Mouse (Mus musculus) embryonic facial prominence, embryonic 15.5 days (tissue): ENCODE results near the gene Gm21292. TPM values are rescaled to one million over a fixed set of nuclear protein-coding genes. Genes with fewer than 3 reads are reported as not detected.
"Not testable (repeated sequence)": the region's sequence is repeated elsewhere in the genome, so short reads cannot be mapped to it uniquely, and the experiment has no call there.

Experiments
- ATAC-seq: fragments of 200-750 bp; cut with Nextera tagmentation; 2 replicates; pipeline ENCODE4 v1.8.0; 2017; ENCODE audit warnings: low read depth, moderate TSS enrichment; ENCODE audit not compliant: insufficient number of reproducible peaks, low FRiP score, low TSS enrichment
- H3K27ac ChIP-seq: fragments of 300-500 bp; sonication (generic); replicated peaks from 2 replicates; pipeline ENCODE4 v1.5.1; 2015; ENCODE audit warnings: mild to moderate bottlenecking, inconsistent platforms
- H3K27me3 ChIP-seq: fragments of 300-500 bp; sonication (generic); 2 replicates; pipeline ENCODE4 v1.6.1; 2015; ENCODE audit warnings: inconsistent platforms
- H3K36me3 ChIP-seq: fragments of 300-500 bp; sonication (generic); 2 replicates; pipeline ENCODE4 v1.6.1; 2015; ENCODE audit warnings: mild to moderate bottlenecking, inconsistent platforms
- H3K4me1 ChIP-seq: fragments of 300-500 bp; sonication (generic); 2 replicates; pipeline ENCODE4 v1.6.1; 2015; ENCODE audit warnings: inconsistent platforms
- H3K4me2 ChIP-seq: fragments of 300-500 bp; sonication (generic); replicated peaks from 2 replicates; pipeline ENCODE4 v1.6.1; 2015; ENCODE audit warnings: mild to moderate bottlenecking, inconsistent platforms
- H3K4me3 ChIP-seq: fragments of 300-500 bp; sonication (generic); replicated peaks from 2 replicates; pipeline ENCODE4 v1.5.1; 2015; ENCODE audit warnings: mild to moderate bottlenecking, inconsistent platforms
- H3K9ac ChIP-seq: fragments of 300-500 bp; sonication (generic); 2 replicates; pipeline ENCODE4 v1.6.1; 2015; ENCODE audit warnings: inconsistent platforms
- H3K9me3 ChIP-seq: fragments of 300-500 bp; sonication (generic); replicated peaks from 2 replicates; pipeline ENCODE4 v1.6.1; 2016; ENCODE audit warnings: inconsistent platforms
- WGBS: fragments of 180-500 bp; shearing (Covaris S2); methylation state at CpG from one replicate; pipeline ENCODE4 v1.1.7; 2015; 5-methylcytosine and 5-hydroxymethylcytosine counted together
- polyA plus RNA-seq: library from polyadenylated mRNA; unstranded; fragments of >200 nt; fragmentation: Nextera tagmentation; extraction: Ambion mirVana; gene quantifications from 2 replicates; pipeline ENCODE4 v1.2.1, GENCODE M21; 2015

The Gm21292 gene
- not detected in 2 replicates for polyA plus RNA-seq

DNA sequence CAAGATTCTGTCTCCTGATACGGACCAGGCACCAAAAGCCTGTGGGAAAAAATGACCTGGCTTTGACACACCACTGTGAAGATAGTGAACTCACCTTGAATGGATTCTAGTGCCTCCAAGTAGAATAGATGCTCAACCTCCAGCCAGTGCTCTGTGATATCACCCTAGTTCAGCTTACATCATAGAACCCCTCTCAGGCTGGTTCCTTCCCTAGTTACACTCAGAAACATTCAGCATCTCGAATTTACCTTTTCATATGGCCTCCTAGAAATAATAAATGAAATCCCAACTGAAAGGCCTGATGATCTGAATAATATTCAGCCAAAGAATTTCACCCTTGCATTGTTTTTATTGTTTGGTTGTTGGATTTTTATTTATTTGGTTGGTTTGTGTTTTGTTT is at the start of gene Gm21292:
TSS of gene Gm21292 (minus strand) at position 101 of the 400 bp plus-strand sequence.
- not testable (repeated sequence) for H3K27me3 ChIP-seq, H3K4me3 ChIP-seq, H3K4me1 ChIP-seq, H3K9me3 ChIP-seq, H3K27ac ChIP-seq, ATAC-seq, H3K9ac ChIP-seq, H3K4me2 ChIP-seq, H3K36me3 ChIP-seq
- 20% methylated on average over 2 of the region's 2 CpGs for WGBS

Other genes with a start within 250 kb of the Gm21292 start
- gene Gm21721, start 68.3 kb upstream of the Gm21292 start, polyA plus RNA-seq = not detected in 2 replicates
- not detected in 2 replicates for gene Gm21812, start 213.3 kb upstream of the Gm21292 start, polyA plus RNA-seq